Mouse (Mus musculus) heart, adult 18-20 months (tissue): ENCODE results near the gene Anxa4. TPM values are rescaled to one million over a fixed set of nuclear protein-coding genes. Genes with fewer than 3 reads are reported as not detected.
A peak's percentile ranks its signal among the peaks of the same experiment; 100 is the strongest.

ENCODE experiments used
- DNase-seq, 2 experiments: peaks; one replicate each; pipeline ENCODE4 v3.0.0; 2021 to 2022; ENCODE audit warnings: mixed read lengths in 1 of 2
- long read RNA-seq, 2 experiments: library from polyadenylated mRNA; stranded (forward); transcript quantifications; one replicate each; pipeline ENCODE4 v2.0.0; 2021
- total RNA-seq, 2 experiments: library from RNA; stranded (reverse); gene quantifications; 2 replicates each; pipeline ENCODE4 v1.2.3; 2021

The Anxa4 gene
- total RNA-seq = 10 to 100 TPM; 34.8 to 37.3 TPM
- long read RNA-seq, experiment 1, transcript Anxa4-201 (13 exons, 2,002 nt) = major isoform, 29 of 35 reads
- long read RNA-seq, experiment 1, partial matches to known transcripts = 0 of 35 reads
- long read RNA-seq, experiment 1, other reads (novel, unspliced or antisense) = 6 of 35 reads
- long read RNA-seq, experiment 2, transcript Anxa4-201 (13 exons, 2,002 nt) = major isoform, 16 of 26 reads
- long read RNA-seq, experiment 2, partial matches to known transcripts = 2 of 26 reads
- long read RNA-seq, experiment 2, other reads (novel, unspliced or antisense) = 8 of 26 reads

DNA sequence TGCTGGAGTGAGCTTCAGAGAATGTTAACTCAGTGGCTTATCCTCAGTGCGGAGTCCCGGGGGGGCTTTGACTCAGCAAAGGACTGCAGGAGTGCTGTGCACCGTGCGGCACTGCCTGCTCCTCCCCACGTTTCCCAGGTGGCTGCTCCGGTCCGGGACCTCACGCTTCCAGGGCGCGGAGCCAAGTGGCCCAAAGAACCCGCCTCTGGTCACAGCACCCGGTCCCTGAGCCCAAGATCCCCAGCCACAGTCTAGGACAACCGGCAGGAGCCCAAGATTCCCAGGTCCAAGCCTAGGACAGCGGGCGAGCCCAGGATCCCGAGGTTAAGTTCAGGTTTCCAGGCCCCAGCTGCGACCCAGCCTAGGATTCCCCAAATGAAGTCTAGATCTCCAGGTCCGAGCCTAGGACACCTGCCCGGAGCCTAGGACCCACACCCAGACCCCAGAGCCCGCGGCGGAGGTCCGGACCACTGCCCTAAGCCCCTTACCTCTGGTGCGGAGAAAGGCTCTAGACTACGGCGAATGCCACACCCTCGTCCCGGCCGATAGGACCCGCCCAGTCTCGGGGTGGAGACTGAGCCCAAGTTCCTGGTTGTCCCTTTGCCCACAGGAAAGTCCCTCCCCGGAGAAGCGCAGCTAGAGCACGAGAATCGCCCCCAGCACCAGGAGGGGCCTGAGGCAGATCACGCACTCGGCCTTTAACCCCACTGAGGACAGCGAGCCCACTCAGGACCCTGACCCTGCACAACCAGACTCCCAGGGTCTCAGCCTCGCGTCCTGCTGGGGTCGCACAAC lies at the start of gene Anxa4:
Anxa4 (minus strand) TSS at position 564 of the 795 bp plus-strand sequence.
- DNase-seq = peak; percentile 92

DNA sequence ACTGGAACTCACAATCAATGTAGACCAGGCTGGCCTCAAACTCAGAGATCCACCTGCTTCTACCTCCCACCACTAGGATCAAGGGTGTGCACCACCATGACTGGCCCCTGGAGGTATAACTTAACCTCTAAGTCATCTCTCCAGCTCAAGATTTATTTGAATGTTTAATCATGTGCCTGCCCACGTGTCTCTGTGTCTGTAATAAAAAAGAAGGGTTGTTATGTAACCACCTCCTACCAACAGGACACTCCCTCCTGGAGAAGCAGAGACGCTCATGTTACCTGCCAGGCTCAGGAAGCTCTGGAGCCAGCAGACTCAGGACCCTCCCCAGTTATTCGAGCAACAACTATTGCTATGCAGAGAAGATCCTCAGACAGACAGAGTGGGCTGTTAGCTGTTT lies 48.6 kb upstream of the Anxa4 start:
- DNase-seq = no peak

DNA sequence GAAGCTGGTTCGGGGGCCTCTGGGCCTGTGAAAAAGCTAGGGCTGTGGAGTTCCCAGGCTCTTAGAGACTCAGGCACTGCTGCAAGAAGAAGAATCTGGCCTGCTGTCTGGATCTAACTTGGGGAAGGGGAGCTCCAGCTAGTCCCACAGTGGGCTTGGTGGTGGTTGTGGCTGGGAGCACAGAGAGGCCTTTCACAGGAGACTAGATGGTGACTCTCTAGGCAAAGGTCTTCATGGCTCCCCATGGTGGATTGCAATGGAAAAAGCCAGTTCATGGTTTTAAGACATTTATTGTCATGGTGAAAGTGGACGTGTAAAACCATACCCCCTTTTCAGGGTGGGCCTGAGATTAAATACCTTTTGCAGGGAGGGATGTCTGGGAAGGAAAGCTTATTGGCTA lies 45.7 kb upstream of the Anxa4 start:
- no peak for DNase-seq

DNA sequence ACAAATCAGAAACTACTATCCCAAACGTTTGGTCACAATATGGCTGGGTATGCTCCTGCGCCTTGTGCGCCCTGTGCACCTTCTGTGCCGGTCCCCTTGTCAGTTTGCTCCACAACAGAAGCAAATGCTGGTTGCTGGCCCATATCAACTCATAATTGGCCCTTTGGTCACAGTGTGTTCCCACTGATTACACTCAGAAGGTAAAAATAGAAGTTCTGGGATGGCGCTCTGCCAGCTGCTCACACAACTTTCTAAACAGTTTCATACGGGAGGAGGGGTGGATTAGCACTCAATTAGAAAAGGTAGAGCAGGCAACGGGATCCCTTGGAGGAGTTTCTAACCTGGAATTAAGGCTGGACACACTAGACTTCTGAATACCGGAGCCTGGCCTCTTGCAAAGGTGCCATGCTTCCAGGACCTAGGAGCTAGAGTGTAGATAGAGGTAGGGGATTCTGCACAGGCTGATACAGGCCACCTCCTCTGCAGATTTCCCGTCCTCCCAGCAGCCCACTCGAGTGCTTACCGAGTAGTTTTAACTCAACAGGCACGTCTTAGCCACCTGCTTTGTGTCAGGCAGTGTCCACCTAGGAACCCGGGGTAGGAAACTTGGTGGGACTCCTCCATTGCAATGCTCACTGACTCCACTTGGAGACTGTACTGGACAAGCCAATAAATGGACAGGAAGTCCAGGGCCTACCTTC lies 39.6 kb upstream of the Anxa4 start:
- DNase-seq = peak; percentile 87 to 92

DNA sequence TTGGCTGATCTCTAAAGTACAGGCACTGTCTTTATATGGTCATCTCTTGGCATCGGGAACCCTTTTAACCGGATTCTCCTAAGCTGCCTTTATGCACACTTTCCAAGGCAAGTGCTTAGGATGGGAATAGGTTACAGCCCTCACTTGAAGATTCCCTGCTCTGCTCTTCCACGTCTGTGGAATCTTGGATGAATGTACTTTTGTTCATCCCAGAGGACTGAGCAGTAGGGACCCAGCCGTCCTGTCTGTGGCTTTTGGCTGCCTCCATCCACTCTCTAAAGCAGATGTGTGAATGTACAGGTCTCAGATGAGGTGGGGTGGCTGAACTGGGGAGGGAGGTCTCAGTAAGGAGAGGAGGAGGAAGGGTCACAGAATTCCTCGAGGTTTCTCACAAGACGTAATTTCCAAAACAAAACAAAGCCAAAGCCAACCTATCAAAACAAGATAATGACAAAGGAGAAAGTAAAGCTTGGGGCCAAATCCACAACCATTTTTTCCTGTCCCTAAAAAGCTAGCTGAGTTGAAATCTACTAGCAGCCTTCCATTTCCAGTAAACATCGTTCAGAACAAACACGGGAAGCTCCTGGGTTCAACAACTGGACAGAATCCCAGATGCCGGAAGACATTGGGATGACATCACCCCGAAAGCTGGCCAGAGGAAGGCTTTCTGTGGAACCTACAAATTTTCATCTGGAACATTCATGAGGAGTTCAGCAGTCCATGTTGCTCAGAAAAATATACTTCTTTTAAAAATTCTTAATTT lies 37.5 kb upstream of the Anxa4 start:
- peak; percentile 80 to 90 for DNase-seq

DNA sequence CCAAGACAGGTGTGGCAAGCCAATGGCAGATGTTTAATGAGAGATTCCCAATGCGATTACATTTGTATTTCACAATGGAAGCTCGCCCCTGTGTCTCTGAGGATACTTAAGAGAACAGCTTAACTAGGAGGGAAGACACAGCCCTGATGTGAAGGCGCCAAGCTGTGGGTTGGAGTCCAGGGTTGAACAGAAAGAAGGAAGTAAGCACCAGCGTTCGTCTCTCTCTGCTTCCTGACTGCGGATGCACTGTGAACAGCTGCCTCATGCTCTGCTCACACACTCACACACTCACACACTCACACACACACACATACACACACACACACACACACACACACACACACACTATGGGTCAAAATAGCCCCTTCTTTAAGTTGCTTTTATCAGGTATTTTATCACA lies 36.4 kb upstream of the Anxa4 start:
- DNase-seq = no peak

DNA sequence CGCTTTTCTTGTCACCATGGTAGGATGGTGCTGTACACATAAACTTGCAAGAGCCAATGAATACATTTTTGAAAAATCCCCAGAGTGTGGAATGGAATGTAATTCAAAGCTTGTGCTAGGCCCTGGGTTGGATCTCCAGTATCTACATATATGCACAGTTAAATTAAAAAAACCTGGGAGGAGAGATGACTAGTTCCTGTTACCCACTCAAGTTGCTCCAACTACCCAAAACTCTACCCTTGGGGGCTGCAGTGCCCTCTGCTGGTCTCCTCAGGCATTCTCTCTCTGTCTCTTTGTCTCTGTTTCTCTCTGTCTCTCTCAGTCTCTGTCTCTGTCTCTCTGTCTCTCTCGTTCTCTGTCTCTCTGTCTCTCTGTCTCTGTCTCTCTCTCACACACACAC lies 34.0 kb upstream of the Anxa4 start:
- no peak for DNase-seq

DNA sequence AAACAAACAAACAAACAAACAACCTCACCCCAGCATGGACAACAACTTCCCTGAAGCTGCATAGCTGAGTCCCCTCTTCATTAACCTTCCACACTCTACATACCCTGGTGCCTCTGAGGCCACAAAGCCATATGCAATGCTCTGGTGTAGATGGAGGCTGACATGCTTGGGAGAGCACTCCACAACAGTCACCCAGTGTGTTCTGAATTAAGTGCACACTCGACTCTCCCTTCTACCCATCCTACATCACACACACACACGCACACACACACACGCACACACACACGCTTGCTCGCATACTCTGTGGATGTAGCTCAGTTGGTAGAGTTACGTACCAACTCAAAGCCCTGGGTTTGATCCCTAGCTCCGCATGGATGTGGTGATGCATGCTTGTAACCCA lies 31.0 kb upstream of the Anxa4 start:
- DNase-seq = no peak

DNA sequence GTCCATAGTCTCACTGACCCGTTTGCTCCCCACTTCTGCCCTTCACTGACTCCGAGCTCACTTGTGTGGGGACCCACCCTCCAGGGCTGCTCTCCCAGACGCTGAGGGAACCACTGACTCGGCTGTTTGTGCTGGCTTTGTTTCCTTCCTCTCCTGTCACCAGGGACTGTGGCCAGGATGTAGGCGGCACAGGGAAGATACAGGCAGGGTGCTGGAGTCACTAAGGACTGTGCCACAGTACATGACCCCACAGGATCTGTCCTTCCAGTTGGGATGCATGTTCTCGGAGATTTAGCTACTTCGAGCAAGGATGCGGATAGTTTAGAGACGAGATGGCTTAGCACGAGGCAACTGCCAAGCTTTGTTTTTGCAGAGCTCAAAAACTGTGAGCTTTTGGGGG lies 30.4 kb upstream of the Anxa4 start:
- DNase-seq = peak; percentile 74 to 90

DNA sequence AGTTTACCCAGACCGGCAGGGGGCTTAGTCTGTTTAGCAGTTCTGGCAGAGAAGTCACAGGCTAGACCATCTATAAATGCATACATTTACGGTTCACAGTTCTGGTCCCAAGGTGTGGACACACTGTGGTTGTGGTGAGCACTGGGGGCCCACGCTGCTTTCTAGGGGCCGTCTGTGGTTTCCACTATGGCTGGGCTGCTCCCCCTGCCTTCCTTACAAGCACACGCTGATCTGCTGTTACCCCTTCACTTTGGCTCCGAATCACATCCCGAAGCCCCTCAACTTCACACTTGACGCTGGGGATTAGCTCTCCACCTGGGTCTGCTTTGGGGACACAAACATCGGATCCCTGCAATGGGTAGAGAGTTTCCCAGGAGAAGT lies 29.7 kb upstream of the Anxa4 start:
- no peak for DNase-seq

DNA sequence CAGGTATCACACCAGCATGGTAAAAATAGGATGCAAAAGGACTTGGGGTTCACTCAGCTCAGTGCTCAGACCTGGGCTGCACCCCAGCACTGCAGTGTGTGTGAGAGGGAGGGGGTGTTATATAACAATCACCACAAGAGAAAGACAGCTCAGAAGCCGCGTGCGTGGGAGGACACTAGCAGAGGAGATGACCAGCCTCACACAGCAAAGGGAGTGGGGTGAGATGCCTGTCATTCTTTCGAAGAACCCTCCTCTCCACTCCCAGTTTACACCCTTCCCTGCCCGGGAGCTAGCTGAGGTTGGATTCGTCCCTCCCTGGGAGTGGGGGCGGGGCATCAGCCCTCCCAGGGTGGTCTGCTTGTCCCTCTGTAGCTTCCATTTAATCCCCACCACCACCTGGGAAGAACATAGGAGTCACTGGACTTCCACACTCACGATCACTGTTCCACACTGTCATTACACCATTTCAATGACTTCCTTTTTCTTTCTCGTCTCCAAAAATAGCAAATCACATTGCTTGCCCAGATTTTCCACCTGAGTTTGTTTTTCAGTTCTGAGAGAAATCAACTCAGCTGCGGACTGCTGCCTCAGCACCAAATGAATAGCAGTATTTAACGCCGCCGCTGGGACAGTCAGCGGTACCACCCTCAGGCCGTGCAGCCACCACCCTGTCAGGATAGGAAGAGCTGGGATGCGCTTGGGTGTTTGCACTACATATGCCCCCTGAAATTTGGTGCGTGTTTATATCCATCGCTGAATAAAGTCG lies 29.1 kb upstream of the Anxa4 start:
- DNase-seq = peak; percentile 54 to 70

DNA sequence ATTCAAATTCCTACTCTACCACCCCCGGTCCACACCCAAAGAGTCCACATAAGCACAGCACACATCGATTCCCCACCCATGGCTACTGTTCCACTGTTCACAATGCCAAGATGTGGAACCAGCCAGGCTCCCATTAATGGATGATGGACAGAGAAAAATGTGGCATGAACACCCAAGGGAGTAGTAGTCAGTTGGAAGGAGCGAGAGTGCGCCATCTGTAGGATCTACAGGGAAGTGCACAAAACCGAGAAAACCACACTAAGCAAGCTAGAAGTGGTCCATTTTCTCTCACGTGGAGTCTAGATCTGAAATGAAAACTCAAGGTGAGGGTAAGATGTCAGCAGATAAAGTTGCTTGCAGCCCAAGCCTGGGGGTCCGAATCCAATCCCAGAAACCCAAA lies 27.3 kb upstream of the Anxa4 start:
- no peak for DNase-seq

DNA sequence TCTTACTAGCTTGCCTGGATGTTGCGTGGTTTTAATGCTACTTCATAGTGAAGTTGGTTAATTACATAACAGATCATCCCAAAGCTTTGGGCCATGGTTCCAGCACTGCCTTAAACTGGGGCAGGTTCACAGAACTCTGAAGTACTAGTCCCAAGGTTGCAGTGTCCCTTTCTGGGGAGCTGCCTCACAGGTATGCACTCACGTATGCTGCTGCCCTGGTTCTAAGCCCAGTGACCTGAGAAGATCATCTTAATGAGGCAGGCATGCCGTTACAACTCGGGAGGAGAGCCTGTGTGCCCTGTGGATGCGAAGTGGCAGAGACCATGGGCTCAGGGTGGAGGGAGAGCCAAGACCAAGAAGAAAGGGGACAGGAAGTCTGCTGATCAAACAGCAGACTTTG lies 26.5 kb upstream of the Anxa4 start:
- no peak for DNase-seq

DNA sequence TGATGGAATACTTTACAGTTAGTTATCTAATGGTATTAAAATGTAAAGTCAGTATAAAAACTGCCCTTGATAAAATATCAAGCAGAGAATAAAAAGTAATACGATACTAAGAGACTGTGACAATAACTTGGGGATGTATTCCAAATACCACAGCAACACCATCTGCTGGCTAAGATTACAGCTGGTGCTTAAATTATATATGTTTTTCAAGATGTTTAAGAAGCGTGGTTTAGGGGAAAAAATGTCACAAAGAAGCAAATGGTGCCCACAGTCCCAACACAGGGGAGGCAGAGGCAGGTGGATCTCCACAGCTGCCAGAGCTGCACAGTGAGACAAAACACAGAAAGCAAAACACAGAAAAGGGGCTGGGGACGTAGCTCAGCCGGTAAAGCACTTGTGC lies 25.5 kb upstream of the Anxa4 start:
- DNase-seq = no peak

DNA sequence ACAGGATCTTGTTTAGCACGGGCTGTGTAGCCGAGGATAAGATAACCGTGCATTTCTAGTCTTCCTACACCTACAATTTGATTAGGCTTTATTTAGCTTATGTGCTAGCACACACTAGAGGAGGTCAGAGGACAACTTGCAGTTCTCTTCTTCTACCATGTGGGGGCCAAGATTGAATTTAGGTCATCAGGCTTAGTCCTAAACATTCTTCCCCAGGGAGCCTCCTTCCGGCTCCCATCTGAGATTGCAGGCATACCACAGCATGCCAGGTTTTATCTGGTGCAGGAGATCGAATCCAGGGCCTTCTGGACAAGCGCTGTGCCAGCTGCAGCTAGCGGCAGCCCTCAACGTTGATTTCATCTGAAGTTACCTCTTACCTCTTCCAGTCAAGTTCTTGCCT lies 23.2 kb upstream of the Anxa4 start:
- peak; percentile 61 to 74 for DNase-seq

DNA sequence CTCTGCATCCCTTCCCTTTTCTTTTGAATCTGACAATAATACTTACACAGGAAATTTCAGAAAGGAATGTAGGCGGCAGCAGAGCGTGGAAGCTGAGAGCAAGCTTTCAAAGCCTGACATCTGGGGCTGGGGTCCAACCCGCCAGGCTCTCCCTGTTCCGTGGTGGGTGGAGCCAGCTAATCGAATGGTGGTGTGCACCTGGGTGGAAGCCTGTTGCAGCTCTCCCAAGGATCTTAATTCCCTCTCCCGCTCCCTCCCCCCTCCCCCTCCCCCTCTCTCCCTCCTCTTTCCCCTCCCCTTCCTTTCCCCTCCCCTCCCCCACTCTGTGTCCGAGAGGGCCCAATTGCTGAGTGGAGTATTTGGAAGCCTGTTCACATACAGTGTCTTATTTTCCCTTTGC lies 22.1 kb upstream of the Anxa4 start:
- DNase-seq = no peak

DNA sequence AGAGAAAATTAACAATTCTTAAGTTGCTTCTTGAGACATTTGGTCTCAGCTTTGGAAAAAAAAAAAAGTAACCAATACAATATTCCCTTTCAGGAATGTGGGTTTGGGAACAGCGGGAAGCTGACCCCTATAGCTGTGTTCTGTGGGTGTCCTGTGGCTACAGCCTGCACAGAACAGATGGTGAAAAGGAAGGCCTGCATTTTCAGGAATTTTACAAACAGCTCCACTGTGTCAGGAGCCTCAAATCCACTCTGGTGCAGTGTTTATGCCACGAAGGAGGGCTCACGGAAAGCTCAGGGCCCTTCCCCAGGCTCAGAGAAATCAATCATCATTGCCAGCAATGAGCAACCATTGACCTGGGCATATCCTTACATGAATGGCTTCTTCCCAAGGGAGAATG lies 21.5 kb upstream of the Anxa4 start:
- DNase-seq = no peak

DNA sequence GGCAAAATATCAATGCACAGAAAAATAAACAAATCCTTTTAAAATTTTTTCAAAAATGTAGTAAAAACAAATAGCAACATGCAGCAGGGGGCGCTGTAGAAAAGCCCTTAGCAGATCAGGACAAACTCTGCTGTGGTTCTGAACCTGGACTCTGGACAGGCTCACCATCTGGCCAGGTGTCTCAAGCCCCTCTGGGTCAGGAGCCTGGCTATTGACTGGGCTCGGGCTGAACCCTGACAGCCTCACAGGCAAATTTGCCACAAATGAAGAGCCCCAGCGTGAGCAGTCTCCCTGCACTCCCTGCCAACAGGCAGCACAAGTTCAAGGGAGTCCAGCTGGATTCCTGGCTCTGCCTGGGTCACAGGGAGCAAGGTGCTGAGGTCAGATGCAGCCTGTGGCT lies 20.0 kb upstream of the Anxa4 start:
- peak; percentile 45 to 85 for DNase-seq

DNA sequence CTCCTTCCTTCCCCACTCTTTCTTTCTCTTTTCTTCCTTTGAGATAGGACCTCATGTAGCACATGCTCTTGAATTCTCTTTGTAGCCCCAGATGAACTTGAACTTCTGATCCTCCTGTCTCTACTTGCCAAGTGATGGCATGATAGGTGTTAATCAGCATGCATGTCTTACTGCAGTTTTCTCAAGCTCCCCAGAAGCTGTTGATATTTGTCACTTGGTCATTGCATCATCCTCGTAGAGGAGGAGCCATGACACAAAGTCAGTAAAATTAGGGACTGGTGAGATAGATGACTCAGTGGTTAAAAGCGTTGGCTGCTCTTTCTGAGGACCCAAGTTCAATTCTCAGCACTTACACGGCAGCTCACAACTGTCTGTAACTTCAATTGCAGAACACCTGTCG lies 19.5 kb upstream of the Anxa4 start:
- DNase-seq = no peak

DNA sequence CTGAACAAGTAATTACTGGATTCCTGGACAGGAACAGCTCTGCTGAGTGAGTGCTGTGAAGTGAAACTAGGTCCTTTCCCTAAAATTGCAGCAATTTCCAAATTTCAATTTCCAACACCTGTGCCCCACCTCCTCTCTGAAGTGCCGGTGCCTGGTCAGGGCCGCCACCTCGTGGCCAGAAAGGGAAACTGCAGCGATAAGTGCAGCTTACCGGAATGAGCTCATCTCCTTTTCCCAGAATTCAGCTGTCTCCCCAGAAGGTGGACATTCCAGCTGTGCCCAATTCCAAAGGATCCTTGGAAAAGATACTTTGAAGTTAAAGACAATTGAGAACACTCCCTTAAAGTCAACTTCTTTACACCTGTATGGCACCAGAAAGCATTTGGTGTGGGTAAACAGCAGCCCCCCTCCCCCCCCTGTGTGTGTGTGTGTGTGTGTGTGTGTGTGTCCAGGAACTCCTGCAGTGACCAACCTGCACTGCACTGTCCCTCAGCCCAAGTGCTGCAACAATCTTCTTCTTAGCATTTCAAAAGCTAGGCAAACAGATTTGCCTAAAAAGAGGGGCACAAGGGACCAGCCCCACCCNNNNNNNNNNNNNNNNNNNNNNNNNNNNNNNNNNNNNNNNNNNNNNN lies 13.2 kb upstream of the Anxa4 start:
- DNase-seq = peak; percentile 72 to 83

DNA sequence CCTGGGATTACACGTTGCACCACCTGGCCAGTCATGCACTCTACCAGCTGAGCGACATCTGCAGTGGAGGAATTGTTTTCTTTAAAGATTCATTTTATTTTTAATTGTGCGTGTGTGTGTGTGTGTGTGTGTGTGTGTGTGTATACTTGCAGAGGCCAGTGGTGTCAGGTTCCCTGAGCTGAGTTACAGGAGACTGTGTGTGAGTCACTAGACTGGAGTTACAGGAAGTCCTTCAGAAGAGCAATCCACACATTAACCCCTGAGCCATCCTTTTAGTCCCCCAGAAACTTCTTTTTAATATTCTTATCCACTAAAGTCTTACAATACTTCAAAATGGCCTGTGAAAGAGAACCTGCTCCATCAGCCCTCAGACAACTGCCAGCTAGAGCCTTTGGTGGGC lies 11.3 kb upstream of the Anxa4 start:
- no peak for DNase-seq
